Mouse (Mus musculus) splenic B cell, adult 2 months (primary cell): ENCODE measurements around the gene Spred3.
"Not testable (repeated sequence)": the region's sequence is repeated elsewhere in the genome, so short reads cannot be mapped to it uniquely, and the experiment has no call there.

ENCODE experiments used
- DNase-seq: peaks from one replicate; pipeline ENCODE4 v3.0.0-alpha.2; 2011; ENCODE audit warnings: low read depth, low spot score
- H3K27me3 ChIP-seq: 2 replicates; pipeline ENCODE4 v1.6.1; 2012; ENCODE audit warnings: mild to moderate bottlenecking, low read length, moderate library complexity, mixed read lengths; ENCODE audit not compliant: control insufficient read depth, poor library complexity, insufficient read depth, severe bottlenecking
- H3K36me3 ChIP-seq: 2 replicates; pipeline ENCODE4 v1.6.1; 2012; ENCODE audit warnings: mild to moderate bottlenecking, low read length, moderate library complexity, mixed read lengths; ENCODE audit not compliant: control insufficient read depth, poor library complexity, insufficient read depth, severe bottlenecking

Gene Spred3

DNA sequence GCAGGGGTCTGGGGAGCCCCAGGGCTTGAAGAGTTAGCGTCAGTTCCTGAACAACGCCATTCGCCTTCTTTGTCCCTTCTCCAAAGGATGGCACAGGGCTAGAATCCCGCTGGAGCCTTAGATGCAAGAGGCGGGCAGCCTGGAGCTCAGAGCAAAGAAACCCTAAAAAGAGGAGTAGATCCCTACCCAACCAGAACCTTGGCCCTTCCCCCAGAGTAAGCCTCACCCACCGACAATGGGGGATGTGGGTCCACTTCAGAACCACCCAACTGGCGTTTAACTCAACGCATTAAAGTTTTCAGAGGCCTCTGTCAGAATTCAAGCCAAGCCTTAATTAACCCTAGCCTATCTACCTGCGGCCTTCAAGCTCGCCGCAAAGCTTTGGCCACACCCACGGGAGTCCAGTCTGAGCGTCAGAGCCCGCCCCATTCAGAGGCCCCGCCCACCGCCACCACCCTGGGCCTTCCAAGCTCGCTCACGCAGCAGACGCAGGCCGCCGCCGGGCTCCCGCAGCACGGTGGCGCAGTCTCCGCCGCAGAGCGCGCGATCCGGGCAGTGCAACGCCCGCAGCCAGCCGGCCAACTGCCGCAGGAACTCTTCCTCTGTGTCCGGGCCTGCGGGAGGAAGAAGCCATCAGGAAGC, 14.9 kb downstream of the Spred3 start:
- peak; percentile 90 for DNase-seq
- no peaks in the 10 kb centered on the region; the same call in 1 of the 2 replicates for H3K27me3 ChIP-seq
- H3K36me3 ChIP-seq = no peaks in the 10 kb centered on the region

DNA sequence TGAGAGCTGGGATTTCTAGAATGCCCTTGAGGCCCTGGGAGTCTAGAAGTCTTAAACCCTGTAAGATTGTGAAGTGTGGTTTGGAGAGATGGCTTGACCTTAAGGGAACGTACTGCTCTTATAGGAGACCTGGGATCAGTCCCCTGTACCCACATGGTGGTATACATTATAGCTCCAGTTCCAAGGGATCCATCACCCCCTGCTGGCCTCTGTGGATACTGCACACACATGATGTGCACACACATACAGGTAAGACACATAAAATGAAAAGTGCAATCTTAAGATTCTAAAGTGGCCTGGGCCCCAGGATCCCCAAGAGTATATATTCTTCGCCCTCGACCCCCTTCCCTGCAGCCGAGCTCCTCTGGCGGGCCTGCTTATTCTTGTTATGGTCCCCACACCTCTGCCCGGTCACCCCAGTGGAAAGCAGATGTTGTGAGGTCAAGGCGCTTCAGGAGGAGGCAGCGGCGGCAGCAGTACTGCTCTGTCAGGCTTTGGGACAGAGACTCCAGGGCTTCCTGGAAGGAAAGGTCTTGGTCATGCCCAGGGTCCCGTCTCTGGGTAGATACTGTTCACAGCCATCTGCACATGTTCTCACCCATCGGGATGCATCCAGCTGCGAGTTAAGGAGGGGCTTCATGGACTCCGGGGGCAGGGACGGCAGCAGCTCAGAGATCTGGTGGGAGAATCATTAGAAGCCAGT, 16.0 kb downstream of the Spred3 start:
- Histone ChIP-seq H3K36me3 (no peaks in the 10 kb centered on the region), H3K27me3 (no peaks in the 10 kb centered on the region; the same call in 1 of the 2 replicates)
- peak; percentile 35 for DNase-seq

- no peaks in the 10 kb centered on the region for H3K36me3 ChIP-seq
- no peak for DNase-seq
- H3K27me3 ChIP-seq = no peaks in the 10 kb centered on the region
Observed at GRCm38 (mm10) chr7:29151486-29151885, 18.7 kb downstream of the Spred3 start.

- Histone ChIP-seq H3K27me3 (no peaks in the 10 kb centered on the region), H3K36me3 (no peaks in the 10 kb centered on the region)
- no peak for DNase-seq
Observed at GRCm38 (mm10) chr7:29148771-29149170, 21.4 kb downstream of the Spred3 start.

DNA sequence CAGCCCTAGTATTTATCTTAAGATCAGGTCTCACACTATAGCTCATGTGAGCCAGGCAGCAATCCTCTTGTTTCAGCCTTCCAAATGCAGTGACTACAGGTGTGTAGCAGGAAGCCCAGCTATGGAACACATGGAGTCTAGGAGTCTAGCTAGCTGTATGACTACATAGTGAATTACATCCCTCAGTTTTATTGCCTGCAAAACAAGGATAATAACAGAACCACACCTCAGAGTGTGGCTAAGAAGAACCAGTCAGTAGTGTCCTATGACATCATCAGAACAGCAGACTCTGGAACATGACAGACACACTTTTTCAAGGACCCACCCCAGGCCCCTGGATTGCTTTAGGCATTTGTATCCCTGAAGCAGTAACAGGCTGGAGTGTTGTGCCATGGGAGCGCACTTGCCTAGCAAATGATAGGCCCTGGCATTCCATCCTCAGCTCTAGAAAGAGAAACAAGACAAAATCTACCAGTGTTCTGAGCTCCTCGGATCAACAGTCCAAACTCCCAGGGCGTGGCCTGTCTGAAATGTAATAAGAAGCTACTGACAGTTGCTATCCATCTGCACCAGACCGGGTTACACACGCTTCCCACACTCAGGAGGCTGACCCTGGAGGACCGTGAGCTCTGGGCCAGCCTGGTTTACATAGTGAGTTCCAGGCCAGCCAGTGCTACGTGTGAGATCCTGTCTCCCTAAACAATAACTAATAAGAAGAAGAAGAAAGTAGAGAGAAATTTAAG, 23.4 kb downstream of the Spred3 start:
- no peaks in the 10 kb centered on the region for H3K36me3 ChIP-seq
- no peaks in the 10 kb centered on the region for H3K27me3 ChIP-seq
- no peak for DNase-seq

GRCm38 (mm10) chr7:29144006-29144405, 26.2 kb downstream of the Spred3 start:
- no peaks in the 10 kb centered on the region for H3K36me3 ChIP-seq
- no peak for DNase-seq
- no peaks in the 10 kb centered on the region for H3K27me3 ChIP-seq

DNA sequence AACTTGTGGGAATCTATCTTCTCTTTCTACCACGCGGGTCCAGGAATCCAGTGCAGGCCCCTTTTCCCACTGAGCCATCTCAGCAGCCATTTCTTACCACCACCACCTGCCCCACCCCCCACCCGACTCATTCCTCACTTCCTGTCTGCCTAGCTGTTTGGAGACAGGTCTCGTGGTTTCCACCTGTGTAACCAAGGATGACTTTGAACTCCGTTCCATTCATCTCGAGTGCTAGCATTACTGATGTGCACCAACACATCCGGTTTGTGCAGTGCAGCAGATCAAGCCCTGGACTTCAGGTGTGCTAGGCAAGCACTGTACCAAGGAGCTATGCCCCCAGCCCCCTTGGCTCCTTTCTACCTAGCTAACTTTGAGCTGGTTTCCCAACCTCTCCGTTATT, 28.8 kb downstream of the Spred3 start:
- Histone ChIP-seq H3K27me3 (no peaks in the 10 kb centered on the region), H3K36me3 (no peaks in the 10 kb centered on the region)
- DNase-seq = peak; percentile 56

GRCm38 (mm10) chr7:29139237-29139636, 31.0 kb downstream of the Spred3 start:
- not testable (repeated sequence) for H3K27me3 ChIP-seq, DNase-seq, H3K36me3 ChIP-seq

- Histone ChIP-seq H3K27me3 (no peaks in the 10 kb centered on the region), H3K36me3 (no peaks in the 10 kb centered on the region)
- no peak for DNase-seq
Observed at GRCm38 (mm10) chr7:29137429-29137828, 32.8 kb downstream of the Spred3 start.

- peak; percentile 78 for DNase-seq
- no peaks in the 10 kb centered on the region for H3K36me3 ChIP-seq
- H3K27me3 ChIP-seq = no peaks in the 10 kb centered on the region
Observed at GRCm38 (mm10) chr7:29134693-29135386, 35.4 kb downstream of the Spred3 start, which contains the start of gene Rasgrp4. Rasgrp4 (plus strand) TSS chr7:29134851.

GRCm38 (mm10) chr7:29134230-29134629, 36.0 kb downstream of the Spred3 start:
- H3K27me3 ChIP-seq = no peaks in the 10 kb centered on the region
- DNase-seq = no peak
- no peaks in the 10 kb centered on the region for H3K36me3 ChIP-seq

DNA sequence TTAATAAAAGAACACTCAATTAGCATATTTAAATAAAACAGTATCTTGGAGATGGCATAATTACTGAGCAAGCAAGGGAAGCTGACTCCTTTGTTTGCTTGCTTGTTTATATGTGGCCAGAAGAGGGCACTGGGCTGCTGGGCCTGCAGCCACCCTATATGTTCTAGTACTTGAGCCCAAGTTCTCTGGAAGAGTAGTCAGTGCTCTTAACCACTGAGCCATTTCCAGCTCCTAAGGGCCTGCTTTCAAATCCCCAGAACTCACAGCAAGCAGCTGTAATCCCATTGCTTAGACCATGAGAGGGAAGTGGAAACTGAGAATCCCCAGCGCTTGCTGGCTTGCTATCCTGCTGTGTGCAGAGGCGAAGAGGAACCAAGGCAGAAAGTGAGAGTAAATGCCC, 41.5 kb downstream of the Spred3 start:
- peak; percentile 58 for DNase-seq
- no peaks in the 10 kb centered on the region for H3K36me3 ChIP-seq
- no peaks in the 10 kb centered on the region for H3K27me3 ChIP-seq

- Histone ChIP-seq H3K36me3 (no peaks in the 10 kb centered on the region), H3K27me3 (no peaks in the 10 kb centered on the region)
- peak; percentile 87 for DNase-seq
Observed at GRCm38 (mm10) chr7:29126173-29126915, 43.9 kb downstream of the Spred3 start.

DNA sequence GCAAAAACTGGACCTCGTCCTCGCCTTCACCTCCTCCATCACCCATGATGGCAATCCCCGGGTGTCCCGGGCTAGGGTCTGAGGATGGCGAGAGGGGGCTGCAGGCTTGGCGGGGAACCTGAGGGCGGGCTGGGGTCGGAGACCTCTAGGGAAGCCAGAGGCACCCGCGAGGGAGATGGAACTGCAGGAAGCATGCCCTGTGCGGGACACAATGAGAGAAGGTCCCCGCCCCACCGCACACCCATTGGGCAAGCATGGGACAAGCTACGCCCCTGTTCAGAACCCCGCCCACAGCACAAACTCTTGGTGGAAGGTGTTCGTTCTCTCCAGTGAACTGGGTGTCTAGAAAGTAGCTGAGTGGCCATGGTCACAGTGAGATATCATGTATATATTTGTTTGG, 45.2 kb downstream of the Spred3 start, which contains the start of gene Ryr1:
Ryr1 (minus strand) TSS at position 210 of the 400 bp plus-strand sequence.
- Histone ChIP-seq H3K27me3 (no peaks in the 10 kb centered on the region), H3K36me3 (no peaks in the 10 kb centered on the region)
- peak; percentile 47 for DNase-seq
